Mouse (Mus musculus) hindbrain, embryonic 16.5 days (tissue): ENCODE measurements around the gene Fgl2. TPM values are rescaled to one million over a fixed set of nuclear protein-coding genes. Genes with fewer than 3 reads are reported as not detected.

Source experiments
- ATAC-seq: fragments of 200-750 bp; cut with Nextera tagmentation; 2 replicates; pipeline ENCODE4 v1.8.0; 2017; ENCODE audit warnings: moderate TSS enrichment, moderate library complexity
- H3K27ac ChIP-seq: fragments of 300-500 bp; sonication (generic); 2 replicates; pipeline ENCODE4 v1.5.1; 2014; ENCODE audit warnings: low read depth, mild to moderate bottlenecking, control low read depth, low read length, moderate library complexity
- H3K27me3 ChIP-seq: fragments of 300-500 bp; sonication (generic); replicated peaks from 2 replicates; pipeline ENCODE4 v1.6.1; 2014; ENCODE audit warnings: low read length; ENCODE audit not compliant: control insufficient read depth, insufficient read depth
- H3K36me3 ChIP-seq: fragments of 300-500 bp; sonication (generic); 2 replicates; pipeline ENCODE4 v1.6.1; 2014; ENCODE audit warnings: mild to moderate bottlenecking, low read length, moderate library complexity, mixed read lengths; ENCODE audit not compliant: control insufficient read depth, insufficient read depth
- H3K4me1 ChIP-seq: fragments of 300-500 bp; sonication (generic); 2 replicates; pipeline ENCODE4 v1.6.1; 2014; ENCODE audit warnings: low read depth, low read length; ENCODE audit not compliant: control insufficient read depth, insufficient read depth
- H3K4me2 ChIP-seq: fragments of 300-500 bp; sonication (generic); 2 replicates; pipeline ENCODE4 v1.6.1; 2014; ENCODE audit warnings: mild to moderate bottlenecking, low read length, control low read depth, moderate library complexity
- H3K4me3 ChIP-seq: fragments of 300-500 bp; sonication (generic); 2 replicates; pipeline ENCODE4 v1.5.1; 2014; ENCODE audit warnings: mild to moderate bottlenecking, low read length, control low read depth, moderate library complexity
- H3K9ac ChIP-seq: fragments of 300-500 bp; sonication (generic); 2 replicates; pipeline ENCODE4 v1.6.1; 2014; ENCODE audit warnings: low read depth, mild to moderate bottlenecking, control low read depth, low read length, moderate library complexity
- H3K9me3 ChIP-seq: fragments of 300-500 bp; sonication (generic); 2 replicates; pipeline ENCODE4 v1.6.1; 2014; ENCODE audit warnings: mild to moderate bottlenecking, low read length, moderate library complexity; ENCODE audit not compliant: control insufficient read depth
- WGBS: fragments of 180-500 bp; shearing (Covaris S2); extraction: QIAGEN DNeasy Blood & Tissue Kit; methylation state at CpG from one replicate; pipeline ENCODE4 v1.1.7; 2014; 5-methylcytosine and 5-hydroxymethylcytosine counted together
- polyA plus RNA-seq: library from polyadenylated mRNA; unstranded; fragments of >200 nt; fragmentation: Nextera tagmentation; extraction: Ambion mirVana; gene quantifications from 2 replicates; pipeline ENCODE4 v1.2.1, GENCODE M21; 2015

Fgl2 gene
- polyA plus RNA-seq, 1 experiment from 2014 or later: 3.1 TPM

- no peak for ATAC-seq
- no peaks in the 10 kb centered on the region for H3K36me3 ChIP-seq
- H3K4me1 ChIP-seq: peaks cover 9% of the 10 kb centered on the region
- no peak overlapping the region; the same call in 1 of the 2 replicates for H3K9ac ChIP-seq
- H3K27me3 ChIP-seq: no peaks in the 10 kb centered on the region
- no peak overlapping the region; the same call in 1 of the 2 replicates for H3K4me2 ChIP-seq
- no peak overlapping the region for H3K4me3 ChIP-seq
- WGBS: 94% methylated on average over 6 of the region's 6 CpGs
- H3K27ac ChIP-seq: no peak overlapping the region
- no peaks in the 10 kb centered on the region for H3K9me3 ChIP-seq
Observed at GRCm38 (mm10) chr5:21426666-21427065, 54.2 kb downstream of the Fgl2 start.

Other genes with a start within 250 kb of the Fgl2 start
- 14.6 TPM in 2 replicates for gene Gsap, start 186.4 kb upstream of the Fgl2 start, polyA plus RNA-seq
- 0.75 and 0.76 TPM in 2 replicates for gene Ccdc146, start 52.0 kb downstream of the Fgl2 start, polyA plus RNA-seq
- 9.0 and 10.3 TPM in 2 replicates for gene Fam185a, start 52.3 kb downstream of the Fgl2 start, polyA plus RNA-seq
- gene Lrrc17, start 170.9 kb downstream of the Fgl2 start, polyA plus RNA-seq: 5.7 and 8.5 TPM in 2 replicates